Mouse (Mus musculus) C3H10T1/2 (cell line): ENCODE measurements around the gene Cacna2d2. TPM values are rescaled to one million over a fixed set of nuclear protein-coding genes. Genes with fewer than 3 reads are reported as not detected.

Experiments
- polyA plus RNA-seq, 2 experiments: library from polyadenylated mRNA; unstranded; fragments of >200 nt; fragmentation: generic; extraction: Trizol; gene quantifications; one replicate each; pipeline ENCODE4 v1.2.1; 2012; ENCODE audit warnings: missing spikeins in 2 of 2

Cacna2d2 gene
- not detected for polyA plus RNA-seq

GRCm38 (mm10) chr9:107399491-107399971, at the start of gene Cacna2d2:
Gene Cacna2d2, plus strand, starts transcription at chr9:107399612.

GRCm38 (mm10) chr9:107533791-107534407, 134.5 kb downstream of the Cacna2d2 start, which contains the start of gene Tmem115:
Gene Tmem115, plus strand, starts transcription at chr9:107533945.

GRCm38 (mm10) chr9:107541474-107542351, 142.3 kb downstream of the Cacna2d2 start, which contains the start of the genes Cyb561d2 and Nprl2:
Gene Cyb561d2, minus strand, starts transcription at chr9:107542193.
Gene Nprl2, plus strand, starts transcription at chr9:107542226.

GRCm38 (mm10) chr9:107547026-107547425, 147.6 kb downstream of the Cacna2d2 start, which contains the start of gene Zmynd10:
Gene Zmynd10, plus strand, starts transcription at chr9:107547298.

GRCm38 (mm10) chr9:107551117-107551889, 151.9 kb downstream of the Cacna2d2 start, which contains the start of gene Rassf1:
Gene Rassf1, plus strand, starts transcription at chr9:107551555.

GRCm38 (mm10) chr9:107563029-107563581, 163.7 kb downstream of the Cacna2d2 start, which contains the start of gene Tusc2:
Gene Tusc2, plus strand, starts transcription at chr9:107563255.

GRCm38 (mm10) chr9:107567702-107568319, 168.4 kb downstream of the Cacna2d2 start, which contains the start of gene Hyal2:
Gene Hyal2, plus strand, starts transcription at chr9:107567945.

GRCm38 (mm10) chr9:107576357-107577107, 177.1 kb downstream of the Cacna2d2 start, which contains the start of gene Hyal1:
Gene Hyal1, plus strand, starts transcription at chr9:107576927.

GRCm38 (mm10) chr9:107578587-107578986, 179.2 kb downstream of the Cacna2d2 start, which contains the start of gene Naa80:
Gene Naa80, plus strand, starts transcription at chr9:107578887.

Other genes with a start within 250 kb of the Cacna2d2 start
- gene Dock3, start 167.7 kb upstream of the Cacna2d2 start, polyA plus RNA-seq = not detected
- gene Mapkapk3, start 109.7 kb upstream of the Cacna2d2 start, polyA plus RNA-seq = under 1 TPM; 0.28 to 0.84 TPM
- gene Cish, start 103.6 kb upstream of the Cacna2d2 start, polyA plus RNA-seq = 1 to 10 TPM in 1 of 2 experiments, under 1 TPM in 1; 0.97 to 1.4 TPM
- 1 to 10 TPM; 5.8 to 8.9 TPM for gene Hemk1, start 61.3 kb upstream of the Cacna2d2 start, polyA plus RNA-seq
- under 1 TPM; 0.08 to 0.24 TPM for gene 6430571L13Rik, start 59.0 kb upstream of the Cacna2d2 start, polyA plus RNA-seq
- gene Tmem115, start 134.3 kb downstream of the Cacna2d2 start, polyA plus RNA-seq = 10 to 100 TPM; 32.7 to 48.9 TPM
- 10 to 100 TPM; 29.6 to 37.6 TPM for gene Cyb561d2, start 142.6 kb downstream of the Cacna2d2 start, polyA plus RNA-seq
- 10 to 100 TPM in 1 of 2 experiments, 1 to 10 TPM in 1; 9.4 to 26.1 TPM for gene Nprl2, start 142.6 kb downstream of the Cacna2d2 start, polyA plus RNA-seq
- 1 to 10 TPM in 1 of 2 experiments, under 1 TPM in 1; 0.35 to 1.9 TPM for gene Zmynd10, start 147.7 kb downstream of the Cacna2d2 start, polyA plus RNA-seq
- 10 to 100 TPM in 1 of 2 experiments, 1 to 10 TPM in 1; 5.5 to 34.0 TPM for gene Rassf1, start 151.9 kb downstream of the Cacna2d2 start, polyA plus RNA-seq
- gene Tusc2, start 163.6 kb downstream of the Cacna2d2 start, polyA plus RNA-seq = 10 to 100 TPM; 17.5 to 22.1 TPM
- gene Hyal2, start 168.3 kb downstream of the Cacna2d2 start, polyA plus RNA-seq = 10 to 100 TPM; 21.8 to 40.8 TPM
- 1 to 10 TPM; 1.3 to 6.7 TPM for gene Hyal1, start 177.3 kb downstream of the Cacna2d2 start, polyA plus RNA-seq
- gene Naa80, start 179.3 kb downstream of the Cacna2d2 start, polyA plus RNA-seq = 10 to 100 TPM; 12.6 to 25.8 TPM
- gene Hyal3, start 181.2 kb downstream of the Cacna2d2 start, polyA plus RNA-seq = under 1 TPM; 0.06 to 0.94 TPM
- gene Ifrd2, start 188.0 kb downstream of the Cacna2d2 start, polyA plus RNA-seq = 10 to 100 TPM; 11.2 to 50.5 TPM
- gene Sema3b, start 209.6 kb downstream of the Cacna2d2 start, polyA plus RNA-seq = 10 to 100 TPM in 1 of 2 experiments, under 1 TPM in 1; 0.61 to 22.1 TPM
- 100 to 1,000 TPM; 445 to 604 TPM for gene Gnai2, start 235.8 kb downstream of the Cacna2d2 start, polyA plus RNA-seq